9 mouse cellular contexts compared by ENCODE assay signal in genomic region chr2:130451727-130452090, GRCm38 (mm10). TPM values are rescaled to one million over a fixed set of nuclear protein-coding genes. Genes with fewer than 3 reads are reported as not detected.
A peak's percentile ranks its signal among the peaks of the same experiment; 100 is the strongest.
DNase-seq lines count a peak whose midpoint lies in the region; ATAC-seq and TF ChIP-seq lines count a peak whose summit lies in the region.
"Had no signal": no experiment of that assay in that cellular context is flagged by ENCODE, and none has a peak within 500 bp of the region (broad histone marks: within the 10 kb centered on the region; RNA-seq: fewer than 3 reads in every experiment).

No protein-coding gene starts in this region.

- TF ChIP-seq CTCF in CH12.LX (conservative IDR thresholded peaks at IDR 0.05 in 1 of 2, IDR thresholded peaks at IDR 0.05 in 1 of 2; ENCODE audit: low read depth in 2 of 2, low read length in 2 of 2) = no peak
- TF ChIP-seq CTCF in thymus, adult 2 months (IDR thresholded peaks at IDR 0.05; ENCODE audit: borderline replicate concordance, control insufficient read depth, extremely low read depth, insufficient read depth, low read length, poor library complexity) = no peak

- no peak for TF ChIP-seq RAD21 in CH12.LX (IDR thresholded peaks at IDR 0.05; ENCODE audit: low read depth, low read length)

- H3K79me2 ChIP-seq in CH12.LX (replicated peaks; ENCODE audit: control insufficient read depth, extremely low read depth, insufficient read depth, poor library complexity, severe bottlenecking) = peaks cover 20% of the 10 kb centered on the region

- no peaks in the 10 kb centered on the region for H3K27me3 ChIP-seq in heart, embryonic 11.5 days (ENCODE audit: control insufficient read depth, insufficient read depth, low read length)
- H3K27me3 ChIP-seq in CH12.LX (replicated peaks) = no peaks in the 10 kb centered on the region
- H3K27me3 ChIP-seq in forebrain, embryonic 13.5 days = peaks cover 10% of the 10 kb centered on the region
- H3K27me3 ChIP-seq in liver, embryonic 15.5 days = peaks cover 20% of the 10 kb centered on the region
- H3K27me3 ChIP-seq in thymus, adult 2 months (ENCODE audit: control insufficient read depth, insufficient read depth, low read length) = no peaks in the 10 kb centered on the region; the same call in 1 of the 2 replicates

- H3K4me1 ChIP-seq in heart, embryonic 11.5 days (ENCODE audit: control insufficient read depth, insufficient read depth, low read length) = peaks cover 26% of the 10 kb centered on the region
- peaks cover 0 to 32% of the 10 kb centered on the region in 2 experiments; a peak in 2 of 4 replicates for H3K4me1 ChIP-seq in CH12.LX (ENCODE audit: control insufficient read depth in 1 of 2, insufficient read depth in 2 of 2)
- peaks cover 55% of the 10 kb centered on the region for H3K4me1 ChIP-seq in forebrain, embryonic 13.5 days
- H3K4me1 ChIP-seq in liver, embryonic 15.5 days (replicated peaks) = peaks cover 56% of the 10 kb centered on the region
- H3K4me1 ChIP-seq in thymus, adult 2 months (replicated peaks; ENCODE audit: control insufficient read depth, insufficient read depth, low read length) = peaks cover 15% of the 10 kb centered on the region

- H3K36me3 ChIP-seq in heart, embryonic 11.5 days (ENCODE audit: control insufficient read depth, insufficient read depth, low read length) = no peaks in the 10 kb centered on the region
- H3K36me3 ChIP-seq in CH12.LX (replicated peaks in 1 of 2; ENCODE audit: control insufficient read depth in 1 of 2, insufficient read depth in 1 of 2, low read length in 1 of 2) = peaks cover 0 to 6% of the 10 kb centered on the region in 2 experiments
- H3K36me3 ChIP-seq in forebrain, embryonic 13.5 days (ENCODE audit: poor library complexity, severe bottlenecking) = no peaks in the 10 kb centered on the region
- no peaks in the 10 kb centered on the region for H3K36me3 ChIP-seq in liver, embryonic 15.5 days (replicated peaks)
- no peaks in the 10 kb centered on the region for H3K36me3 ChIP-seq in thymus, adult 2 months (ENCODE audit: control insufficient read depth, insufficient read depth, low read length)

- no peak overlapping the region for H3K9ac ChIP-seq in heart, embryonic 11.5 days (ENCODE audit: low read depth, low read length)
- no peak overlapping the region; the same call in 1 of the 2 replicates for H3K9ac ChIP-seq in CH12.LX (ENCODE audit: insufficient read depth, low read depth)
- H3K9ac ChIP-seq in forebrain, embryonic 13.5 days = peak overlapping the region; percentile 90
- no peak overlapping the region for H3K9ac ChIP-seq in liver, embryonic 15.5 days

- H3K4me3 ChIP-seq in heart, embryonic 11.5 days (ENCODE audit: low read depth, low read length) = peak overlapping the region; percentile 89; the same call in 1 of the 2 replicates
- no peak overlapping the region for H3K4me3 ChIP-seq in CH12.LX (replicated peaks in 1 of 3; ENCODE audit: low read depth in 2 of 3, low read length in 2 of 3, poor library complexity in 1 of 3)
- H3K4me3 ChIP-seq in forebrain, embryonic 13.5 days = peak overlapping the region; percentile 67
- H3K4me3 ChIP-seq in liver, embryonic 15.5 days (replicated peaks) = peak overlapping the region; percentile 94
- no peak overlapping the region for H3K4me3 ChIP-seq in thymus, adult 2 months (ENCODE audit: control insufficient read depth, insufficient read depth, low read length)

- no peak for ATAC-seq in heart, embryonic 11.5 days (replicated peaks; ENCODE audit: insufficient number of reproducible peaks, low FRiP score, low TSS enrichment)
- no peak for ATAC-seq in forebrain, embryonic 13.5 days
- ATAC-seq in liver, embryonic 15.5 days (ENCODE audit: insufficient read depth) = no peak

- no peak overlapping the region for H3K27ac ChIP-seq in heart, embryonic 11.5 days (ENCODE audit: low read depth, low read length)
- H3K27ac ChIP-seq in CH12.LX (ENCODE audit: insufficient read depth, low read depth) = no peak overlapping the region
- H3K27ac ChIP-seq in forebrain, embryonic 13.5 days = no peak overlapping the region
- no peak overlapping the region for H3K27ac ChIP-seq in liver, embryonic 15.5 days (replicated peaks)
- no peak overlapping the region for H3K27ac ChIP-seq in thymus, adult 2 months (ENCODE audit: control insufficient read depth, insufficient read depth, low read length)

- intact Hi-C loops in heart, postnatal 36 days (cut with DNase I) = loop anchor here (2.0 kb wide), 2 partner anchors 25 to 27 kb away; partner anchors contain the start of genes Pced1a and Vps16

- H3K9me3 ChIP-seq in heart, embryonic 11.5 days (replicated peaks; ENCODE audit: control insufficient read depth, low read length) = no peaks in the 10 kb centered on the region
- H3K9me3 ChIP-seq in CH12.LX (replicated peaks; ENCODE audit: low read length) = no peaks in the 10 kb centered on the region
- no peaks in the 10 kb centered on the region for H3K9me3 ChIP-seq in forebrain, embryonic 13.5 days (replicated peaks)
- no peaks in the 10 kb centered on the region for H3K9me3 ChIP-seq in liver, embryonic 15.5 days (replicated peaks)

- WGBS in heart, embryonic 11.5 days (ENCODE audit: insufficient replicate concordance) = 55% methylated on average over 3 of the region's 3 CpGs
- WGBS in forebrain, embryonic 13.5 days = 75% methylated on average over 3 of the region's 3 CpGs
- 64% methylated on average over 3 of the region's 3 CpGs for WGBS in liver, embryonic 15.5 days (ENCODE audit: insufficient replicate concordance)
- 71% methylated on average over 3 of the region's 3 CpGs for WGBS in thymus, adult 2 months

- DNase-seq in heart, postnatal 36 days = no peak
- DNase-seq in CH12.LX (ENCODE audit: extremely low read depth) = no peak
- DNase-seq in left cerebral cortex, adult 18-20 months (ENCODE audit: low spot score in 2 of 2) = no peak
- DNase-seq in thymus, adult 2 months = no peak
- DNase-seq in adrenal gland, postnatal 4 days (ENCODE audit: low spot score in 2 of 2) = no peak

- no peak for TF ChIP-seq EP300 in CH12.LX (IDR thresholded peaks at IDR 0.05; ENCODE audit: low read length)

- H3K4me2 ChIP-seq in heart, embryonic 11.5 days = peak overlapping the region; percentile 90
- peak overlapping the region; percentile 74; the same call in 1 of the 2 replicates for H3K4me2 ChIP-seq in CH12.LX (ENCODE audit: insufficient read depth, low read depth, poor library complexity, severe bottlenecking)
- H3K4me2 ChIP-seq in forebrain, embryonic 13.5 days = peak overlapping the region; percentile 75
- peak overlapping the region; percentile 96 for H3K4me2 ChIP-seq in liver, embryonic 15.5 days

- dilution Hi-C loops in CH12.LX (cut with MboI; ENCODE audit: extremely low pct_ligation_motif_present, extremely low pct_unique_long_range_greater_than_20kb, low sequenced_read_pairs) = no loop called here

- in situ Hi-C loops in CH12.LX (cut with MboI; ENCODE audit: low pct_ligation_motif_present, low pct_unique_long_range_greater_than_20kb, low sequenced_read_pairs) = no loop called here

- no peak for TF ChIP-seq POLR2A in CH12.LX (IDR thresholded peaks at IDR 0.05; ENCODE audit: low read depth, low read length)
- TF ChIP-seq POLR2A in thymus, adult 2 months (IDR thresholded peaks at IDR 0.05; ENCODE audit: control insufficient read depth, extremely low read depth, insufficient read depth, low read length, poor library complexity) = no peak

RNA-seq across cellular contexts. Expression of gene Ptpra, which starts 1.6 kb away (rescaled TPM):
- 72.9 and 79.7 TPM in 2 replicates for polyA plus RNA-seq in heart, embryonic 11.5 days (2014; fragmentation: Nextera tagmentation; extraction: Ambion mirVana)
- total RNA-seq in heart, postnatal 36 days (2021) = 10 to 100 TPM; 48.6 to 49.0 TPM
- total RNA-seq in CH12.LX (2012; rRNA removed) (36.0 and 38.5 TPM in 2 replicates), CH12.LX (2014; rRNA removed) (38.5 and 40.4 TPM in 2 replicates)
- 67.5 and 73.3 TPM in 2 replicates for polyA plus RNA-seq in CH12.LX (2012; ENCODE audit: insufficient read length, low read depth)
- 120 and 122 TPM in 2 replicates for polyA plus RNA-seq in forebrain, embryonic 13.5 days (2015; fragmentation: Nextera tagmentation; extraction: Ambion mirVana)
- 30.0 and 30.7 TPM in 2 replicates for polyA plus RNA-seq in liver, embryonic 15.5 days (2015; fragmentation: Nextera tagmentation; extraction: Ambion mirVana)
- 100 to 1,000 TPM; 214 to 229 TPM for total RNA-seq in left cerebral cortex, adult 18-20 months (2021)
- 109 and 113 TPM in 2 replicates for polyA plus RNA-seq in thymus, adult 2 months (2012; rRNA removed)
- 100 to 1,000 TPM; 128 to 133 TPM for total RNA-seq in adrenal gland, postnatal 4 days (2021)

RNA-seq across cellular contexts. Expression of gene Pced1a, which starts 27.2 kb away (rescaled TPM):
- 7.4 and 7.9 TPM in 2 replicates for polyA plus RNA-seq in heart, embryonic 11.5 days (2014; fragmentation: Nextera tagmentation; extraction: Ambion mirVana)
- total RNA-seq in heart, postnatal 36 days (2021) = 1 to 10 TPM; 4.9 to 5.3 TPM
- total RNA-seq in CH12.LX (2012; rRNA removed) (13.3 and 15.3 TPM in 2 replicates), CH12.LX (2014; rRNA removed) (9.6 and 11.6 TPM in 2 replicates)
- polyA plus RNA-seq in CH12.LX (2012; ENCODE audit: insufficient read length, low read depth) = 15.6 and 17.1 TPM in 2 replicates
- 9.0 and 10.2 TPM in 2 replicates for polyA plus RNA-seq in forebrain, embryonic 13.5 days (2015; fragmentation: Nextera tagmentation; extraction: Ambion mirVana)
- polyA plus RNA-seq in liver, embryonic 15.5 days (2015; fragmentation: Nextera tagmentation; extraction: Ambion mirVana) = 3.8 TPM in 2 replicates
- total RNA-seq in left cerebral cortex, adult 18-20 months (2021) = 10 to 100 TPM; 19.5 to 22.1 TPM
- 42.8 and 44.7 TPM in 2 replicates for polyA plus RNA-seq in thymus, adult 2 months (2012; rRNA removed)
- total RNA-seq in adrenal gland, postnatal 4 days (2021) = 10 to 100 TPM; 15.7 to 16.8 TPM

RNA-seq across cellular contexts. Expression of gene Vps16, which starts 27.6 kb away (rescaled TPM):
- 45.1 and 52.0 TPM in 2 replicates for polyA plus RNA-seq in heart, embryonic 11.5 days (2014; fragmentation: Nextera tagmentation; extraction: Ambion mirVana)
- total RNA-seq in heart, postnatal 36 days (2021) = 10 to 100 TPM; 25.2 to 30.7 TPM
- total RNA-seq in CH12.LX (2012; rRNA removed) (105 and 119 TPM in 2 replicates), CH12.LX (2014; rRNA removed) (76.7 and 98.4 TPM in 2 replicates)
- 113 and 141 TPM in 2 replicates for polyA plus RNA-seq in CH12.LX (2012; ENCODE audit: insufficient read length, low read depth)
- polyA plus RNA-seq in forebrain, embryonic 13.5 days (2015; fragmentation: Nextera tagmentation; extraction: Ambion mirVana) = 125 and 130 TPM in 2 replicates
- 35.0 and 43.4 TPM in 2 replicates for polyA plus RNA-seq in liver, embryonic 15.5 days (2015; fragmentation: Nextera tagmentation; extraction: Ambion mirVana)
- total RNA-seq in left cerebral cortex, adult 18-20 months (2021) = 10 to 100 TPM; 88.2 to 88.6 TPM
- 189 and 213 TPM in 2 replicates for polyA plus RNA-seq in thymus, adult 2 months (2012; rRNA removed)
- 10 to 100 TPM; 93.9 to 96.3 TPM for total RNA-seq in adrenal gland, postnatal 4 days (2021)

RNA-seq across cellular contexts. Expression of gene Tmem239, which starts 45.4 kb away (rescaled TPM):
- not detected in 2 replicates for polyA plus RNA-seq in heart, embryonic 11.5 days (2014; fragmentation: Nextera tagmentation; extraction: Ambion mirVana)
- not detected for total RNA-seq in heart, postnatal 36 days (2021)
- total RNA-seq in CH12.LX (2012; rRNA removed) (not detected in 2 replicates), CH12.LX (2014; rRNA removed) (not detected in 2 replicates)
- not detected in 2 replicates for polyA plus RNA-seq in CH12.LX (2012; ENCODE audit: insufficient read length, low read depth)
- not detected in 2 replicates for polyA plus RNA-seq in forebrain, embryonic 13.5 days (2015; fragmentation: Nextera tagmentation; extraction: Ambion mirVana)
- polyA plus RNA-seq in liver, embryonic 15.5 days (2015; fragmentation: Nextera tagmentation; extraction: Ambion mirVana) = not detected in 2 replicates
- not detected for total RNA-seq in left cerebral cortex, adult 18-20 months (2021)
- not detected in 2 replicates for polyA plus RNA-seq in thymus, adult 2 months (2012; rRNA removed)
- total RNA-seq in adrenal gland, postnatal 4 days (2021) = not detected
- total RNA-seq: common myeloid progenitor, adult 5-6 weeks had no signal

RNA-seq across cellular contexts. Expression of gene 1700020A23Rik, which starts 46.6 kb away (rescaled TPM):
- polyA plus RNA-seq in heart, embryonic 11.5 days (2014; fragmentation: Nextera tagmentation; extraction: Ambion mirVana) = not detected in 2 replicates
- not detected for total RNA-seq in heart, postnatal 36 days (2021)
- total RNA-seq in CH12.LX (2012; rRNA removed) (not detected in 2 replicates), CH12.LX (2014; rRNA removed) (not detected in 2 replicates)
- polyA plus RNA-seq in CH12.LX (2012; ENCODE audit: insufficient read length, low read depth) = not detected in 2 replicates
- 0.25 and 0.48 TPM in 2 replicates for polyA plus RNA-seq in forebrain, embryonic 13.5 days (2015; fragmentation: Nextera tagmentation; extraction: Ambion mirVana)
- polyA plus RNA-seq in liver, embryonic 15.5 days (2015; fragmentation: Nextera tagmentation; extraction: Ambion mirVana) = not detected in 2 replicates
- total RNA-seq in left cerebral cortex, adult 18-20 months (2021) = not detected
- 0.26 TPM in 1 of 2 replicates, not detected in the other for polyA plus RNA-seq in thymus, adult 2 months (2012; rRNA removed)
- not detected for total RNA-seq in adrenal gland, postnatal 4 days (2021)
- total RNA-seq: common myeloid progenitor, adult 5-6 weeks had no signal

Comparison
In these comparisons a context has a peak if more than half of its experiments do, and no peak if none do; other contexts are left out.
1. H3K4me3 ChIP-seq: peak in heart, embryonic 11.5 days (single experiment), forebrain, embryonic 13.5 days (single experiment) and liver, embryonic 15.5 days (single experiment); none in CH12.LX (0 of 3) and thymus, adult 2 months (single experiment).
2. Peak in every context shown above with its lines, with median percentiles within 50 percentile points of each other: H3K4me2 ChIP-seq.